Mouse (Mus musculus) liver, embryonic 15.5 days (tissue): ENCODE results near the gene Ntf5. TPM values are rescaled to one million over a fixed set of nuclear protein-coding genes. Genes with fewer than 3 reads are reported as not detected.

Experiments used
- ATAC-seq: fragments of 200-750 bp; cut with Nextera tagmentation; 2 replicates; pipeline ENCODE4 v1.8.0; 2017; ENCODE audit warnings: moderate number of reproducible peaks, mild to moderate bottlenecking, moderate library complexity; ENCODE audit not compliant: insufficient read depth
- H3K27ac ChIP-seq: fragments of 300-500 bp; sonication (generic); replicated peaks from 2 replicates; pipeline ENCODE4 v1.5.1; 2015; ENCODE audit warnings: mild to moderate bottlenecking, inconsistent platforms
- H3K27me3 ChIP-seq: fragments of 300-500 bp; sonication (generic); 2 replicates; pipeline ENCODE4 v1.6.1; 2015; ENCODE audit warnings: mild to moderate bottlenecking, inconsistent platforms
- H3K36me3 ChIP-seq: fragments of 300-500 bp; sonication (generic); replicated peaks from 2 replicates; pipeline ENCODE4 v1.6.1; 2015; ENCODE audit warnings: moderate library complexity, mild to moderate bottlenecking, inconsistent platforms
- H3K4me1 ChIP-seq: fragments of 300-500 bp; sonication (generic); replicated peaks from 2 replicates; pipeline ENCODE4 v1.6.1; 2015; ENCODE audit warnings: inconsistent platforms
- H3K4me2 ChIP-seq: fragments of 300-500 bp; sonication (generic); 2 replicates; pipeline ENCODE4 v1.6.1; 2015; ENCODE audit warnings: moderate library complexity, mild to moderate bottlenecking, inconsistent platforms
- H3K4me3 ChIP-seq: fragments of 300-500 bp; sonication (generic); replicated peaks from 2 replicates; pipeline ENCODE4 v1.5.1; 2015; ENCODE audit warnings: mild to moderate bottlenecking, inconsistent platforms
- H3K9ac ChIP-seq: fragments of 300-500 bp; sonication (generic); 2 replicates; pipeline ENCODE4 v1.6.1; 2015; ENCODE audit warnings: moderate library complexity, mild to moderate bottlenecking, inconsistent platforms
- H3K9me3 ChIP-seq: fragments of 300-500 bp; sonication (generic); replicated peaks from 2 replicates; pipeline ENCODE4 v1.6.1; 2016; ENCODE audit warnings: inconsistent platforms
- WGBS: fragments of 180-500 bp; shearing (Covaris S2); methylation state at CpG from one replicate; pipeline ENCODE4 v1.1.7; 2015; ENCODE audit warnings: mixed read lengths; ENCODE audit not compliant: insufficient replicate concordance; 5-methylcytosine and 5-hydroxymethylcytosine counted together
- polyA plus RNA-seq: library from polyadenylated mRNA; unstranded; fragments of >200 nt; fragmentation: Nextera tagmentation; extraction: Ambion mirVana; gene quantifications from 2 replicates; pipeline ENCODE4 v1.2.1, GENCODE M21; 2015

The Ntf5 gene
- polyA plus RNA-seq, 1 experiment from 2014 or later = 0.22 TPM

GRCm38 (mm10) chr7:45417962-45418492, 4.5 kb downstream of the Ntf5 start:
- 9% methylated on average over 13 of the region's 13 CpGs for WGBS
- Histone ChIP-seq H3K4me1 (peaks cover 22% of the 10 kb centered on the region), H3K9me3 (no peaks in the 10 kb centered on the region), H3K27ac (no peak overlapping the region), H3K36me3 (peaks cover 22% of the 10 kb centered on the region), H3K4me2 (no peak overlapping the region), H3K27me3 (peaks cover 82% of the 10 kb centered on the region), H3K4me3 (no peak overlapping the region), H3K9ac (no peak overlapping the region)
- no peak for ATAC-seq

GRCm38 (mm10) chr7:45419859-45420614, 6.5 kb downstream of the Ntf5 start:
- H3K27me3 ChIP-seq = peaks cover 62% of the 10 kb centered on the region
- 32% methylated on average over 27 of the region's 27 CpGs for WGBS
- ATAC-seq = no peak

GRCm38 (mm10) chr7:45420615-45420919, 7.1 kb downstream of the Ntf5 start, which contains the start of gene Lhb:
TSS of gene Lhb (plus strand) at chr7:45420820.
- H3K9me3 ChIP-seq = no peaks in the 10 kb centered on the region
- peaks cover 3% of the 10 kb centered on the region; the same call in 1 of the 2 replicates for H3K4me1 ChIP-seq
- 57% methylated on average over 6 of the region's 6 CpGs for WGBS
- no peak for ATAC-seq
- H3K27ac ChIP-seq = no peak within 1 kb of the TSS
- peaks cover 47% of the 10 kb centered on the region for H3K36me3 ChIP-seq
- H3K4me2 ChIP-seq = no peak within 1 kb of the TSS
- H3K9ac ChIP-seq = no peak within 1 kb of the TSS
- no peak within 1 kb of the TSS for H3K4me3 ChIP-seq
- H3K27me3 ChIP-seq = peaks cover 56% of the 10 kb centered on the region

More at GRCm38 (mm10) chr7:45419859-45420614, 6.5 kb downstream of the Ntf5 start:
- Histone ChIP-seq H3K4me3 (no peak overlapping the region), H3K4me1 (peaks cover 6% of the 10 kb centered on the region; the same call in 1 of the 2 replicates), H3K4me2 (no peak overlapping the region), H3K9me3 (no peaks in the 10 kb centered on the region), H3K9ac (no peak overlapping the region), H3K36me3 (peaks cover 42% of the 10 kb centered on the region), H3K27ac (no peak overlapping the region)

- WGBS = 84% methylated on average over 14 of the region's 14 CpGs
- H3K4me1 ChIP-seq = no peaks in the 10 kb centered on the region
- H3K36me3 ChIP-seq = peaks cover 50% of the 10 kb centered on the region
- no peak for ATAC-seq
- H3K9me3 ChIP-seq = no peaks in the 10 kb centered on the region
- no peak overlapping the region for H3K4me2 ChIP-seq
- H3K9ac ChIP-seq = no peak overlapping the region
- no peak overlapping the region for H3K27ac ChIP-seq
- H3K27me3 ChIP-seq = peaks cover 50% of the 10 kb centered on the region
- H3K4me3 ChIP-seq = no peak overlapping the region
These were observed 7.7 kb downstream of the Ntf5 start for GRCm38 (mm10) chr7:45421194-45421593.

GRCm38 (mm10) chr7:45426556-45426955, 13.1 kb downstream of the Ntf5 start:
- Histone ChIP-seq H3K4me2 (no peak overlapping the region), H3K4me3 (no peak overlapping the region), H3K36me3 (peaks cover 94% of the 10 kb centered on the region), H3K27ac (no peak overlapping the region), H3K27me3 (no peaks in the 10 kb centered on the region), H3K4me1 (peaks cover 13% of the 10 kb centered on the region), H3K9me3 (no peaks in the 10 kb centered on the region), H3K9ac (no peak overlapping the region)
- no peak for ATAC-seq
- 77% methylated on average over 8 of the region's 8 CpGs for WGBS

GRCm38 (mm10) chr7:45433835-45434202, 20.3 kb downstream of the Ntf5 start:
- H3K36me3 ChIP-seq = peaks cover 34% of the 10 kb centered on the region
- no peak for ATAC-seq
- peaks cover 58% of the 10 kb centered on the region for H3K4me1 ChIP-seq
- peak overlapping the region; percentile 65 for H3K9ac ChIP-seq
- H3K4me2 ChIP-seq = peak overlapping the region; percentile 88
- under 1% methylated on average over 7 of the region's 7 CpGs for WGBS
- no peaks in the 10 kb centered on the region for H3K9me3 ChIP-seq
- peak overlapping the region; percentile 91 for H3K27ac ChIP-seq
- no peaks in the 10 kb centered on the region; the same call in 1 of the 2 replicates for H3K27me3 ChIP-seq
- peak overlapping the region; percentile 71 for H3K4me3 ChIP-seq

GRCm38 (mm10) chr7:45434203-45435015, 20.9 kb downstream of the Ntf5 start, which contains the start of gene Gys1:
TSS of gene Gys1 (plus strand) at chr7:45434844.
- H3K4me2 ChIP-seq = peak within 1 kb of the TSS; percentile 88
- H3K27me3 ChIP-seq = no peaks in the 10 kb centered on the region; the same call in 1 of the 2 replicates
- peak; percentile 95 for ATAC-seq
- H3K4me3 ChIP-seq = peak within 1 kb of the TSS; percentile 71
- peak within 1 kb of the TSS; percentile 65 for H3K9ac ChIP-seq
- H3K27ac ChIP-seq = peak within 1 kb of the TSS; percentile 91
- peaks cover 28% of the 10 kb centered on the region for H3K36me3 ChIP-seq
- H3K4me1 ChIP-seq = peaks cover 58% of the 10 kb centered on the region
- WGBS = under 1% methylated on average over 45 of the region's 45 CpGs
- H3K9me3 ChIP-seq = no peaks in the 10 kb centered on the region

- no peak for ATAC-seq
- 4% methylated on average over 16 of the region's 16 CpGs for WGBS
- Histone ChIP-seq H3K36me3 (peaks cover 24% of the 10 kb centered on the region), H3K27me3 (no peaks in the 10 kb centered on the region; the same call in 1 of the 2 replicates), H3K27ac (peak overlapping the region; percentile 71), H3K4me3 (peak overlapping the region; percentile 71), H3K9ac (peak overlapping the region; percentile 63), H3K9me3 (no peaks in the 10 kb centered on the region), H3K4me1 (peaks cover 58% of the 10 kb centered on the region), H3K4me2 (peak overlapping the region; percentile 88)
These were observed 21.5 kb downstream of the Ntf5 start for GRCm38 (mm10) chr7:45435038-45435437.

GRCm38 (mm10) chr7:45436444-45436843, 22.9 kb downstream of the Ntf5 start:
- no peak for ATAC-seq
- peaks cover 46% of the 10 kb centered on the region for H3K4me1 ChIP-seq
- H3K9me3 ChIP-seq = no peaks in the 10 kb centered on the region
- H3K4me2 ChIP-seq = 0 out of 2 replicates have a peak overlapping the region, but pooled peaks have one; percentile 88
- no peak overlapping the region for H3K9ac ChIP-seq
- no peak overlapping the region for H3K27ac ChIP-seq
- H3K27me3 ChIP-seq = no peaks in the 10 kb centered on the region; the same call in 1 of the 2 replicates
- 73% methylated on average over 5 of the region's 5 CpGs for WGBS
- peaks cover 18% of the 10 kb centered on the region for H3K36me3 ChIP-seq
- no peak overlapping the region for H3K4me3 ChIP-seq

GRCm38 (mm10) chr7:45437046-45437445, 23.6 kb downstream of the Ntf5 start:
- ATAC-seq = no peak
- no peak overlapping the region for H3K9ac ChIP-seq

More at GRCm38 (mm10) chr7:45437046-45437445, 23.6 kb downstream of the Ntf5 start:
- Histone ChIP-seq H3K27me3 (no peaks in the 10 kb centered on the region; the same call in 1 of the 2 replicates), H3K4me2 (no peak overlapping the region), H3K4me1 (peaks cover 40% of the 10 kb centered on the region), H3K36me3 (peaks cover 12% of the 10 kb centered on the region), H3K27ac (no peak overlapping the region), H3K4me3 (no peak overlapping the region), H3K9me3 (no peaks in the 10 kb centered on the region)
- WGBS = 45% methylated on average over 6 of the region's 6 CpGs
